Mouse (Mus musculus) megakaryocyte, embryonic 14.5 days (primary cell): Measurements from ENCODE around the gene Krtap3-3.

Experiments
- FLI1 ChIP-seq: IDR thresholded peaks from 2 replicates; pipeline ENCODE4 v1.6.1; 2012; ENCODE audit warnings: low read length, inconsistent platforms, mixed read lengths
- GATA1 ChIP-seq: IDR thresholded peaks from 3 replicates; pipeline ENCODE4 v1.6.1; 2012; ENCODE audit warnings: mixed read lengths, low read length, inconsistent platforms, borderline replicate concordance

GRCm38 (mm10) chr11:99581051-99581450 is 30.4 kb upstream of the Krtap3-3 start:
- TF ChIP-seq GATA1 (no peak), FLI1 (no peak)
